Mouse (Mus musculus): Measurements from ENCODE around the gene Astn1. TPM values are rescaled to one million over a fixed set of nuclear protein-coding genes. Genes with fewer than 3 reads are reported as not detected.

The Astn1 gene
- polyA plus RNA-seq, 1 experiment from 2014 or later = 8.1 TPM

GRCm38 (mm10) chr1:158641306-158641705 is 279.2 kb downstream of the Astn1 start:
- WGBS = 88% methylated on average over 2 of the region's 2 CpGs
- Histone ChIP-seq H3K4me3 (no peak overlapping the region), H3K27me3 (no peaks in the 10 kb centered on the region), H3K9me3 (no peaks in the 10 kb centered on the region), H3K9ac (no peak overlapping the region), H3K4me1 (no peaks in the 10 kb centered on the region), H3K36me3 (no peaks in the 10 kb centered on the region), H3K27ac (no peak overlapping the region), H3K4me2 (replicated peaks) (no peak overlapping the region)
- ATAC-seq (ENCODE audit: insufficient number of reproducible peaks, insufficient read depth, low FRiP score, low TSS enrichment) = no peak

GRCm38 (mm10) chr1:158642247-158642646 is 280.2 kb downstream of the Astn1 start:
- Histone ChIP-seq H3K27ac (no peak overlapping the region), H3K4me3 (no peak overlapping the region), H3K36me3 (no peaks in the 10 kb centered on the region), H3K4me2 (replicated peaks) (no peak overlapping the region), H3K4me1 (no peaks in the 10 kb centered on the region), H3K27me3 (no peaks in the 10 kb centered on the region), H3K9me3 (no peaks in the 10 kb centered on the region), H3K9ac (no peak overlapping the region)
- ATAC-seq (ENCODE audit: insufficient number of reproducible peaks, insufficient read depth, low FRiP score, low TSS enrichment) = no peak

GRCm38 (mm10) chr1:158652799-158653198 is 290.7 kb downstream of the Astn1 start:
- no peak for ATAC-seq (ENCODE audit: insufficient number of reproducible peaks, insufficient read depth, low FRiP score, low TSS enrichment)
- no peaks in the 10 kb centered on the region for H3K4me1 ChIP-seq
- WGBS = 74% methylated on average over 2 of the region's 2 CpGs
- H3K4me2 ChIP-seq (replicated peaks) = no peak overlapping the region
- H3K9ac ChIP-seq = no peak overlapping the region
- H3K27me3 ChIP-seq = no peaks in the 10 kb centered on the region
- no peaks in the 10 kb centered on the region for H3K36me3 ChIP-seq
- no peak overlapping the region for H3K4me3 ChIP-seq
- H3K27ac ChIP-seq = no peak overlapping the region
- no peaks in the 10 kb centered on the region for H3K9me3 ChIP-seq

GRCm38 (mm10) chr1:158653808-158654520 is 291.9 kb downstream of the Astn1 start:
- Histone ChIP-seq H3K4me3 (no peak overlapping the region), H3K4me2 (replicated peaks) (no peak overlapping the region), H3K9ac (no peak overlapping the region), H3K27me3 (no peaks in the 10 kb centered on the region), H3K9me3 (no peaks in the 10 kb centered on the region), H3K36me3 (no peaks in the 10 kb centered on the region), H3K4me1 (no peaks in the 10 kb centered on the region), H3K27ac (no peak overlapping the region)
- 24% methylated on average over 4 of the region's 4 CpGs for WGBS
- 0 out of 2 replicates have a peak, but pooled peaks have one; percentile 54 for ATAC-seq (ENCODE audit: insufficient number of reproducible peaks, insufficient read depth, low FRiP score, low TSS enrichment)

GRCm38 (mm10) chr1:158654571-158655205 is 292.6 kb downstream of the Astn1 start:
- 0 out of 2 replicates have a peak, but pooled peaks have one; percentile 64 for ATAC-seq (ENCODE audit: insufficient number of reproducible peaks, insufficient read depth, low FRiP score, low TSS enrichment)
- Histone ChIP-seq H3K4me1 (no peaks in the 10 kb centered on the region), H3K9ac (no peak overlapping the region), H3K4me3 (no peak overlapping the region), H3K36me3 (no peaks in the 10 kb centered on the region), H3K4me2 (replicated peaks) (no peak overlapping the region), H3K9me3 (no peaks in the 10 kb centered on the region), H3K27ac (no peak overlapping the region), H3K27me3 (no peaks in the 10 kb centered on the region)
- 40% methylated on average over 3 of the region's 3 CpGs for WGBS

GRCm38 (mm10) chr1:158656986-158657385 is 294.9 kb downstream of the Astn1 start:
- Histone ChIP-seq H3K9ac (no peak overlapping the region), H3K27me3 (no peaks in the 10 kb centered on the region), H3K9me3 (no peaks in the 10 kb centered on the region), H3K36me3 (no peaks in the 10 kb centered on the region), H3K27ac (no peak overlapping the region), H3K4me3 (no peak overlapping the region), H3K4me2 (replicated peaks) (no peak overlapping the region), H3K4me1 (no peaks in the 10 kb centered on the region)
- no peak for ATAC-seq (ENCODE audit: insufficient number of reproducible peaks, insufficient read depth, low FRiP score, low TSS enrichment)
- WGBS = 92% methylated on average over 6 of the region's 6 CpGs

GRCm38 (mm10) chr1:158666001-158666400 is 303.9 kb downstream of the Astn1 start:
- no peaks in the 10 kb centered on the region for H3K36me3 ChIP-seq
- H3K9me3 ChIP-seq = no peaks in the 10 kb centered on the region
- no peak overlapping the region for H3K27ac ChIP-seq
- no peaks in the 10 kb centered on the region for H3K27me3 ChIP-seq
- no peak for ATAC-seq (ENCODE audit: insufficient number of reproducible peaks, insufficient read depth, low FRiP score, low TSS enrichment)
- peaks cover 8% of the 10 kb centered on the region; the same call in 1 of the 2 replicates for H3K4me1 ChIP-seq
- H3K4me3 ChIP-seq = no peak overlapping the region
- H3K9ac ChIP-seq = no peak overlapping the region
- WGBS = 38% methylated on average over 3 of the region's 3 CpGs
- no peak overlapping the region for H3K4me2 ChIP-seq (replicated peaks)

GRCm38 (mm10) chr1:158669971-158670592 is 308.0 kb downstream of the Astn1 start:
- peak; percentile 76 for ATAC-seq (ENCODE audit: insufficient number of reproducible peaks, insufficient read depth, low FRiP score, low TSS enrichment)
- no peaks in the 10 kb centered on the region for H3K27me3 ChIP-seq
- H3K9me3 ChIP-seq = no peaks in the 10 kb centered on the region
- no peak overlapping the region for H3K27ac ChIP-seq
- H3K9ac ChIP-seq = no peak overlapping the region
- peaks cover 8% of the 10 kb centered on the region; the same call in 1 of the 2 replicates for H3K4me1 ChIP-seq
- 44% methylated on average over 3 of the region's 3 CpGs for WGBS
- H3K36me3 ChIP-seq = no peaks in the 10 kb centered on the region
- no peak overlapping the region for H3K4me3 ChIP-seq
- H3K4me2 ChIP-seq (replicated peaks) = no peak overlapping the region

- H3K36me3 ChIP-seq = no peaks in the 10 kb centered on the region; the same call in 1 of the 2 replicates
- no peaks in the 10 kb centered on the region for H3K4me1 ChIP-seq
- WGBS = 47% methylated on average over 1 of the region's 1 CpGs
- H3K4me2 ChIP-seq (replicated peaks) = no peak overlapping the region
- no peaks in the 10 kb centered on the region for H3K9me3 ChIP-seq
- no peak overlapping the region for H3K4me3 ChIP-seq
- no peak for ATAC-seq (ENCODE audit: insufficient number of reproducible peaks, insufficient read depth, low FRiP score, low TSS enrichment)
- no peaks in the 10 kb centered on the region for H3K27me3 ChIP-seq
- no peak overlapping the region for H3K9ac ChIP-seq
- H3K27ac ChIP-seq = no peak overlapping the region
Measured at GRCm38 (mm10) chr1:158687726-158688125, 325.7 kb downstream of the Astn1 start.

- ATAC-seq (ENCODE audit: insufficient number of reproducible peaks, insufficient read depth, low FRiP score, low TSS enrichment) = no peak
Measured at GRCm38 (mm10) chr1:158697423-158697822, 335.4 kb downstream of the Astn1 start.

GRCm38 (mm10) chr1:158697859-158698569 is 335.9 kb downstream of the Astn1 start:
- Histone ChIP-seq H3K27ac (no peak overlapping the region), H3K4me2 (replicated peaks) (no peak overlapping the region), H3K9me3 (no peaks in the 10 kb centered on the region), H3K4me1 (no peaks in the 10 kb centered on the region), H3K4me3 (no peak overlapping the region), H3K9ac (no peak overlapping the region), H3K27me3 (no peaks in the 10 kb centered on the region), H3K36me3 (no peaks in the 10 kb centered on the region)
- 88% methylated on average over 10 of the region's 10 CpGs for WGBS
- ATAC-seq (ENCODE audit: insufficient number of reproducible peaks, insufficient read depth, low FRiP score, low TSS enrichment) = no peak

More at GRCm38 (mm10) chr1:158697423-158697822, 335.4 kb downstream of the Astn1 start:
- Histone ChIP-seq H3K27me3 (no peaks in the 10 kb centered on the region), H3K4me1 (no peaks in the 10 kb centered on the region), H3K36me3 (no peaks in the 10 kb centered on the region), H3K9ac (no peak overlapping the region), H3K4me2 (replicated peaks) (no peak overlapping the region), H3K4me3 (no peak overlapping the region), H3K27ac (no peak overlapping the region), H3K9me3 (no peaks in the 10 kb centered on the region)
- 77% methylated on average over 3 of the region's 3 CpGs for WGBS

Data from embryonic facial prominence, embryonic 12.5 days (tissue).